Mouse (Mus musculus): Measurements from ENCODE around the gene 1700001K19Rik.

- no peak for TF ChIP-seq GATA1 (IDR thresholded peaks at IDR 0.05; ENCODE audit: borderline replicate concordance, low read length)
- no peak for TF ChIP-seq FLI1 (IDR thresholded peaks at IDR 0.05; ENCODE audit: low read length)
These were observed 43.1 kb upstream of the 1700001K19Rik start for GRCm38 (mm10) chr12:110725489-110725888.

All from megakaryocyte, embryonic 14.5 days (primary cell).